Mouse (Mus musculus) limb, embryonic 13.5 days (tissue): Measurements from ENCODE around the gene Paip2b. TPM values are rescaled to one million over a fixed set of nuclear protein-coding genes. Genes with fewer than 3 reads are reported as not detected.
A peak's percentile ranks its signal among the peaks of the same experiment; 100 is the strongest.

Experiments used
- ATAC-seq: fragments of 200-750 bp; cut with Nextera tagmentation; 2 replicates; pipeline ENCODE4 v1.8.0; 2017; ENCODE audit warnings: low read depth, moderate number of reproducible peaks, moderate TSS enrichment; ENCODE audit not compliant: low FRiP score
- H3K27ac ChIP-seq: fragments of 300-500 bp; sonication (generic); 2 replicates; pipeline ENCODE4 v1.5.1; 2015; ENCODE audit warnings: inconsistent platforms, mild to moderate bottlenecking, moderate library complexity
- H3K27me3 ChIP-seq: fragments of 300-500 bp; sonication (generic); 2 replicates; pipeline ENCODE4 v1.6.1; 2015; ENCODE audit warnings: mild to moderate bottlenecking, inconsistent platforms
- H3K36me3 ChIP-seq: fragments of 300-500 bp; sonication (generic); 2 replicates; pipeline ENCODE4 v1.6.1; 2015; ENCODE audit warnings: inconsistent platforms, mild to moderate bottlenecking, moderate library complexity
- H3K4me1 ChIP-seq: fragments of 300-500 bp; sonication (generic); 2 replicates; pipeline ENCODE4 v1.6.1; 2015; ENCODE audit warnings: inconsistent platforms
- H3K4me2 ChIP-seq: fragments of 300-500 bp; sonication (generic); replicated peaks from 2 replicates; pipeline ENCODE4 v1.6.1; 2015; ENCODE audit warnings: inconsistent platforms, mild to moderate bottlenecking, moderate library complexity
- H3K4me3 ChIP-seq: fragments of 300-500 bp; sonication (generic); 2 replicates; pipeline ENCODE4 v1.5.1; 2015; ENCODE audit warnings: moderate library complexity, mild to moderate bottlenecking, inconsistent platforms
- H3K9ac ChIP-seq: fragments of 300-500 bp; sonication (generic); 2 replicates; pipeline ENCODE4 v1.6.1; 2015; ENCODE audit warnings: mild to moderate bottlenecking, inconsistent platforms
- H3K9me3 ChIP-seq: fragments of 300-500 bp; sonication (generic); 2 replicates; pipeline ENCODE4 v1.6.1; 2016; ENCODE audit warnings: inconsistent platforms
- WGBS: fragments of 180-500 bp; shearing (Covaris S2); methylation state at CpG from one replicate; pipeline ENCODE4 v1.1.7; 2015; 5-methylcytosine and 5-hydroxymethylcytosine counted together
- polyA plus RNA-seq: library from polyadenylated mRNA; unstranded; fragments of >200 nt; fragmentation: Nextera tagmentation; extraction: Ambion mirVana; gene quantifications from 2 replicates; pipeline ENCODE4 v1.2.1, GENCODE M21; 2015

Paip2b gene
- polyA plus RNA-seq, 1 experiment from 2014 or later = 20.5 TPM

DNA sequence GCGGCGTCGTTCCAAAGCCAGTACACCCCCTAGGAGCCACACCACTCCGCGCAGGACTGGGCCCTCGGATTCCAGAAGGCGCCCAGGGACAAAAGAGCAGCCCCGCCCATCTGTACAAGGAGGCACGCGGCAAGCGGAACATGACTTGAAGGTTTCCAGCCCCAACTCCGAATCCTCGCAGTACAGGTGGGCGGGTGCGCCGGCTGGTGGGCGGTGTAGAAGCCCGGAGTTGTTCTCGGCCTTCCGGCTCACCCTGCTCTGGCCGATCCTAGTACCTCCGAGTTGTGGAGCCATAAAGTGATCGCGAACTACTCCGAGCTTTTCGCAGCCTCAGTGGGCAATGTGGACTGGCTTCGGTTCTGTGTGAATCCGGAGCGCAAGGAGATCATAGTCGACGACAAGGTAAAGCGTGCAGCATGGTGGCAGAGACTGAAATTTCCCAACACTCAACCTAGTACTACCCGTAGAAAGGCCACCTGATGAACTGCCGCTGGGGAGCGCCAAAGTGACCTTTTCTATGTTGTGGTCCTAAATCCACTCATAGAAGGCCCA lies 68.6 kb downstream of the Paip2b start:
- peak; percentile 79 for ATAC-seq
- Histone ChIP-seq H3K4me3 (peak overlapping the region; percentile 41), H3K36me3 (peaks cover 2% of the 10 kb centered on the region; the same call in 1 of the 2 replicates), H3K27ac (no peak overlapping the region), H3K9me3 (no peaks in the 10 kb centered on the region), H3K27me3 (peaks cover 67% of the 10 kb centered on the region), H3K9ac (peak overlapping the region; percentile 40; the same call in 1 of the 2 replicates), H3K4me2 (peak overlapping the region; percentile 70), H3K4me1 (peaks cover 13% of the 10 kb centered on the region)
- WGBS = 1% methylated on average over 35 of the region's 35 CpGs

DNA sequence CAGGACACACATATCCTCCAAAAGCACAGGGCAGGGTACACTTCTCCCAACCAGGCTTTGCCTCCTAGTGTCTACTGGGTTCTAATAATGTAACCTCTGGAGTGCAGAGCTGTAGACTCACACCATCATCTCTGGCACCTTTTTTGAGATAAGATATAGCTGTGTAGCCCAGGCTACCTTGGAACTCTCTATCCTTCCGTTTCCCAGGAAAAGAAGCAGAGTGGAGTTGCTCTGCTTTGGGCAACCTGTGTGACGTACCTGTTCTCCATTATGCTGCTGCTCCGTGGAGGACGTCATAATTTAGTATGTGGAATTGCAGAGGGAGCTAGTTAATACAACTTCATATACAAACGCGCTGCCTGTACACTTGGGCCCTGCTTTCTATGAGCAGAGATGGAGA lies 69.2 kb downstream of the Paip2b start, which contains the start of gene Ankrd53:
Gene Ankrd53 (plus strand): TSS at position 301 of the 400 bp plus-strand sequence.
- WGBS = 23% methylated on average over 6 of the region's 6 CpGs
- no peak for ATAC-seq
- peaks cover 73% of the 10 kb centered on the region for H3K27me3 ChIP-seq
- peaks cover 14% of the 10 kb centered on the region for H3K4me1 ChIP-seq
- H3K27ac ChIP-seq = no peak within 1 kb of the TSS
- peak within 1 kb of the TSS; percentile 41 for H3K4me3 ChIP-seq
- no peaks in the 10 kb centered on the region for H3K9me3 ChIP-seq
- H3K4me2 ChIP-seq = peak within 1 kb of the TSS; percentile 70
- no peaks in the 10 kb centered on the region for H3K36me3 ChIP-seq
- peak within 1 kb of the TSS; percentile 40; the same call in 1 of the 2 replicates for H3K9ac ChIP-seq

DNA sequence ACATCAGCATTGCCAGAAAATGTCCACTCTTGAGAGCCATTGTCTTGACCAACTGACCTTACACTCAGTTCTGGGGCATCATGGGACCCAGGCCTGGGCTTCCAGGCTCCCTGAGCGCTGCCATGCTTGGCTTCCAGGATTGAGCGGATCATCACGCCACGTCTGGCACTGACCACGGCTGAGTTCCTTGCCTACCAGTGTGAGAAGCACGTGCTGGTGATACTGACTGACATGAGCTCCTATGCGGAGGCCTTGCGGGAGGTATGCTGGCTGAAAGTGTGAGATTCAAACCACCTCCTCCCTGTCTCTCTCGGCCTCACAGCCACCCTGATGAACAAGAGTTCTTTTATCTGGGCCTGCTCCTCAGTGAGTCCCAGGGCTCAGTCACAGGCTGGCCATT lies 75.5 kb downstream of the Paip2b start:
- no peak overlapping the region for H3K27ac ChIP-seq
- no peak for ATAC-seq
- H3K9me3 ChIP-seq = no peaks in the 10 kb centered on the region
- no peak overlapping the region for H3K9ac ChIP-seq
- 73% methylated on average over 9 of the region's 9 CpGs for WGBS
- H3K4me1 ChIP-seq = peaks cover 5% of the 10 kb centered on the region; the same call in 1 of the 2 replicates
- H3K4me2 ChIP-seq = no peak overlapping the region
- H3K36me3 ChIP-seq = no peaks in the 10 kb centered on the region
- no peak overlapping the region for H3K4me3 ChIP-seq
- peaks cover 90% of the 10 kb centered on the region for H3K27me3 ChIP-seq

Other genes starting within 250 kb of the Paip2b start
- not detected in 2 replicates for gene Clec4f, start 175.6 kb downstream of the Paip2b start, polyA plus RNA-seq
- gene Cd207, start 153.9 kb downstream of the Paip2b start, polyA plus RNA-seq = not detected in 2 replicates
- 1.1 and 1.4 TPM in 2 replicates for gene Vax2, start 120.5 kb downstream of the Paip2b start, polyA plus RNA-seq
- not detected in 2 replicates for gene Atp6v1b1, start 88.8 kb downstream of the Paip2b start, polyA plus RNA-seq
- gene Ankrd53, start 69.1 kb downstream of the Paip2b start, polyA plus RNA-seq = 0.20 and 0.25 TPM in 2 replicates
- 96.2 and 97.8 TPM in 2 replicates for gene Tex261, start 55.9 kb downstream of the Paip2b start, polyA plus RNA-seq
- 57.1 and 57.3 TPM in 2 replicates for gene Nagk, start 36.8 kb downstream of the Paip2b start, polyA plus RNA-seq
- 64.1 and 71.7 TPM in 2 replicates for gene Zfp638, start 35.4 kb upstream of the Paip2b start, polyA plus RNA-seq
- gene Dysf, start 176.8 kb upstream of the Paip2b start, polyA plus RNA-seq = 8.3 and 10.2 TPM in 2 replicates